Mouse (Mus musculus): ENCODE results near the gene Naa15.
A peak's percentile ranks its signal among the peaks of the same experiment; 100 is the strongest.
"Not testable (repeated sequence)": the region's sequence is repeated elsewhere in the genome, so short reads cannot be mapped to it uniquely, and the experiment has no call there.

The Naa15 gene

DNA sequence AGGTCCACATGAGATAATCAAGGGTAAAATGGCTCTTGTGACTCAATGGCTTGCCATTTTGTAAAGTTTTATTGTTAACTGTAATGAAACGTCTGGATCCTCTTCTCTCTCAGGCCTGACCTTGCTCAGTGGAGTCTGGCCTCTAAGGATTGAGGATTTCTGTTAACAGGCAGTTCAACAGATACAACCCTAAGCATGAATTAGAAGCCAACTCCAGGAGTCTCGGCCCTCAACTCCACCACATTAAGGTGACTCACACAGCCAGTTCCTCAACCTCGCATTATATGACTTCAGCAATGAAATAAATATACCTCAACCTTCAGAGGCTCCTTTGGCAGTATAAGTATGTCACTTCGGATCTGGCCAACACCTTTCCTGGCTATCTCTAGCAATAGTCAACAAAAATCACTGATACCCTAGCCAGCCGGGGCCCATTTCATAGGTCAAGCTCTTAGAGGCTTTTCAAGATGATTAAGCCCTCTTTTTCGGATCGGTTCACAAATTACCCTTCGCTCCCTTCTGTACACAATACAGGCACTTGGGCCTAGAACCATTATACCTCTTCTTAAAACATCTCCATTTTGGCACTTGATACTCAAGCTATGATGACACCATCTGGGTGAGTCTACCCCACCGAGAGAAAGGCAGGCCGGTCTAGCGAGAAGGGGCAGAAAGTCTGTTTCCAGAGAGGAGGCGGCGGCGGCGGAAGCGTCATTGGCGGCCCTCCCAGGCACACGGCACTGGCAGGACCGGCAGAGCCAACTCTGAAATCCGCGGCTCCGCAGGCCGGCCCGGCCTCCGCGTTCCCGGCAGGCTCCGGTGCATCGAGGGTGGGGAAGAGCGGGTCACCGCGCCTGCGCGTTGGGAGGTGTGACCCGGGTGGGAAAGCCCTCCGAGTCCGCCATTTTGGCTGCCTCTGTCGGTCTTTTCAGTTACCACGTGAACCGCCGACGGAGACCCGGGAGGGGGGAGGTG is at the start of gene Naa15:
TSS of gene Naa15 (plus strand) at position 51 of the 975 bp plus-strand sequence.
- peak; percentile 93 for DNase-seq (ENCODE audit: low read depth, low spot score)

DNA sequence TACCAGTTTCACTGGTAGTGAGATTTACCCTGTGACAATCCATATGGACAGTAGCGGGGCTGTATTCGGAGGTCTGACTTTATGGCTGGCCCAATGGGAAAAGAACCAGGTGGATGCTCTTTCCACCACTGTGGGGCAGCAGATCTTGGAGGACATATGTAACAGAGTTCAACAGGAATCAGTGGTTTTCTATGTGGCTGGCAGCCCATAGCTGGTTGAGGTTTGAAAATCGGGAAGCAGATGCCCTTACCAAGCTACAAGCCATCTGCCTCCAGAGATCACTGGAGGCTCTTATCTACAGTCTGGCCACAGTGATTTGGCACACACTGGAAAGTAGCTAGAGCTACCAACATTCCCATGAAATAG is 49.4 kb upstream of the Naa15 start:
- no peak for DNase-seq (ENCODE audit: low read depth, low spot score)

DNA sequence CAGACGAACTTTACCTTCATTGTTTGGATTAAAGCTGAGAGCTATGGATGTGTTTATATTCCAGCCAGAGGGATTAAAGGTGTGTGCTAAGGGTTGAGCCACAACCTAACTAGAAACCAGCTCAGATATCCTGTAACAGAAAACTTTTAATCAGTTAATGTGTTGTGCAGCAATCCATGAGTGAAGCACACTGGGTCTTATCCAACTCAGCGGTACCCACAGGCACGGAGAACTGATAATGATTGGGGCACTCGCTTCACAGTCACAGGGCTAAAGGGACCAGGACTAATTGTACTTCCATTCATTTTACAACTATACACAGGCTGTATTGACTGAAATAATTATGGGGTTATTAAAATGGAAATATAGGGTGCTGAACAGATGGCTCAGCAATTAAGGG is 48.0 kb upstream of the Naa15 start:
- DNase-seq (ENCODE audit: low read depth, low spot score) = no peak

DNA sequence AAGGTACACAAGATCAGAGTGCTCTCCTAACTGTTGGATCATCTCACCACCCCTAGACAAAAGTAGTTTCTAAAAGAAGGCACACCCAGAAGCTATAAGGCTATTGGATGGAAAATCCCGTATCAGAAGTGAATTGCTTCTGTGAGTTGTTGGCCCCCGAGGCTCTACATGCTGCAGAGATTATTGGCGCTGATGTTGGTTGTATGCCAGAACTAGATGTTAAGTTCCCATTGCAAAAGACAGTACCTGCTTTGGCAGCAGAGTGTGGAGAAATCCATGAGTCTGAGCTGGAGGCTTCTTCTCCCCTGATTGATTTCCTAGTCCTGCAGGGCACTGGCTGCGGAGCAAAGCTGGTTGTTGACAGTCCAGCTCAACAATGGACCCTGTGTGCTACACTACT is 46.9 kb upstream of the Naa15 start:
- no peak for DNase-seq (ENCODE audit: low read depth, low spot score)

DNA sequence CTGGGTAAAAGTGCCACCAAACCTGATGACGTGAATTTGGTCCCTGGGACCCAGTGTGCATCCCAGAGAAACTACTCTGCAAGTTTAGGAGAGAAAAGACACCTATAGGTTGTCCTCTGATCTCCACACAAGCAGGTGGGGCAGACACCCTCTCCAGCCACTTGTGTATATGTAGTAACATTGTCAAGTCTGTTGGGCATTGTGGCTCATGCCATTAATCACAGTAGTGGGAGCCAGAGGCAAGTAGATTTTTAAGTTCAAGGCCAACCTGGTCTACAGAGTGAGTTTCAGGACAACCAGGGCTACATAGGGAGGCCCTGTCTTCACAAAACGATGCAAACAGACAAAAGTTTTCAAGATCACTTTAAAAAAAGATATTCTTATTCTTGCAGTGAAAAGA is 43.1 kb upstream of the Naa15 start:
- no peak for DNase-seq (ENCODE audit: low read depth, low spot score)

DNA sequence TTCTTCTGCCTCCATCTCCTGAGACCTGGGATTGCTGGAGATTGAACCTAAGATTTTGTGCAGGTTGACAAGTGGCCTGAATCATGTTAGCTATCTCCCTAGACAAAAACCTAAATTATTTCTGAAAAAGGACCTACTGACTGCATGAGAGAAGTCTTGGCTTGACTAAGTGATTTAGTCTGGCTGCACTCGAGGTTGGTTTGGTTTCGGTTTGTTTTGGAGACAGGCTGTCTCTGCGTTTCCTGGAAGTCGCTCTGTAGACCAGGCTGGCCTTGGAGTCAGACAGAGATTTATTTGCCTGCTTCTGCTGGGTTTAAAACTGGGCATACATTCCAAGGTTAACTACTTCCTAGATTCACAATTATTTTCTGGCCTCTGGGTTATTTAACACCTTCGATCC is 42.1 kb upstream of the Naa15 start:
- DNase-seq (ENCODE audit: low read depth, low spot score) = no peak

DNA sequence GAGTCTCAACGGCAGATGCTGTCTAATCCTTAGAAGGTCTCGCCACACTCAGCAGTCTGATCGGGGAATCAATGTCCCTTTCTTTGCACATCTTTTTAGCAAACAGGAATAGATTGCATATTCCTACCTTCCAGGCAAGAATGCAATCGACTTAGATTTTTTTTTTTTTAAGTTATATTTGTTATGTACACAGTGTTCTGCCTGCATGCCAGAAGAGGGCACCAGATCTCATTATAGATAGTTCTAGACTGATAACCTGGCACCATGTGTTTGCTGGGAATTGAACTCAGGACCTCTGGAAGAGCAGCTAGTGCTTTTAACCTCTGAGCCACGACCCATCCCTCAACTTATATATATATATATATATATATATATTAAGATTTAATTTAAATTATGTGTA is 41.4 kb upstream of the Naa15 start:
- DNase-seq (ENCODE audit: low read depth, low spot score) = no peak

DNA sequence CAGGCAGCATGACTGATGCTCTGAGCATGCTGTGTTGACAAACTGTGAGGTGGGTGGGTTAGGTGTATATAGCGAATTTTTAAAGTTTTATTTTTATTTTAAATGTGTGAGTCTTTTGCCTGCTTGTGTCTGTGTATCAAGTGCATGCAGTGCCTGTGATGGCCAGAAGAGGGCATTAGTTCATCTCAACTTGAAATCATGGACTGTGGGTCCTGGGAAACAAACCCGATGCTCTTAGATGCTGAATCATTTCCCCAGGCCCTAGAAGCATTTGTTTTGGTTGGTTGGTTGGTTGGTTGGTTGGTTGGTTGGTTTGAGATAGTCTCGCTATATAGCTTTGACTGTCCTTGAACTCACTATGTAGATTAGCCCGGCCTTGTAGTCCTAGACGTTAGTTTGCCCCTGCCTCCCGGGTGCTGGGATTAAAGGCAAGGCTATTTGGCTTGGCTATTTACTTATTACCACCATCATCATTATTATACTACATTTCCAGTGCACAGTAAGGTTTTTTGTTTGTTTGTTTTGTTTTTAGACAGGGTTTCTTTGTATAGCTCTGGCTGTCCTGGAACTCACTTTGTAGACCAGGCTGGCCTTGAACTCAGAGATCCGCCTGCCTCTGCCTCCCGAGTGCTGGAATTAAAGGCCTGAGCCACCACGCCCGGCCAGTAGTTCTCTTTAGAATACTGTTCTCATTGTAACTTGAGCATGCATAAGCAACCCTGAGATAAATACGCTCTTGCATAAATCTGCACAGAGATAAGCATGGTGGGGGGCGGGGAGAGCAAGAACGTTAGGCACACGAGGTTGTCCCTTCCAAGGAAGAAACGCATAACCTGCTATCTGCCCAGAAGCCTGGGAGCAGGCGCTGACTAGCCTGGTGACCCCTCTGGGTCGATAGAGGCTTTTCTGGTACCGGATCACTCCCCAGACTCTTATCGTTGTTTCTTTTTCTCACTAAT is 39.4 kb upstream of the Naa15 start:
- DNase-seq (ENCODE audit: low read depth, low spot score) = peak; percentile 52

DNA sequence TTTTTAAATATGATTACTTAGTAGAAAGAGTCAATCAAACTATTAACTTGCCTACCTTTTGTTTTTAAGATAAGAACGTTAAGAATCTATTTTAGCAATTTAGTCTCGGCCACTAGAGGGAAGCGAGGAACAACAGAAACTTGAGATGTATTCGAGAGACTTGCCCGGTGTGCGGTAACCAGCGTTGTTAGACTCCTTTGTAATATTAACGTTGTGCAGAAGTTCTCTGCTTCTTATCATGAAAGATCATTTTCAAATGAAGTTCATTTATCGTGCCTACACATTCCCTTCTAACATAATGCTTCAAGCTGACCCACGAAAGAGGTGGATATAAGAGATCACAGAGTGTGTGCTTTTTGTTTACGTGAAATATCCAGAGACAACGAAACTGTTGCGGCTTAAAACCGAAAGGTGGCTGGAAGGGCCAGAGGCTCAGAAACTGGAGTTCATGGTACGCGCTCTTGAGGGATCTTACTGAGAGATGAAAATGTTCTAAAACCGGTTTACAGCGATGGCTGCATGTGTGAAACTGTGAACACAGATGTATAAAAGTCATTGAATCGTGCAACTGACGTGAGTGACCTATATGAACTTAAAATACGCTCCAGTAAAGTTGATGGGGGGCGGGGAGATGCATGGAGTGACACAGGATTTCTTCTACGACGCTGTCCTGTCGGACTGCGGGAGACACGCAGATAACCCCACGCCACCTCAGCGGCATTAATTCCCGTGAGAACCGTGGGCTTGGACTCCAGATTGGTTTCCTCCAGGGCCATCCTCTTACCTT is 36.9 kb upstream of the Naa15 start:
- no peak for DNase-seq (ENCODE audit: low read depth, low spot score)

DNA sequence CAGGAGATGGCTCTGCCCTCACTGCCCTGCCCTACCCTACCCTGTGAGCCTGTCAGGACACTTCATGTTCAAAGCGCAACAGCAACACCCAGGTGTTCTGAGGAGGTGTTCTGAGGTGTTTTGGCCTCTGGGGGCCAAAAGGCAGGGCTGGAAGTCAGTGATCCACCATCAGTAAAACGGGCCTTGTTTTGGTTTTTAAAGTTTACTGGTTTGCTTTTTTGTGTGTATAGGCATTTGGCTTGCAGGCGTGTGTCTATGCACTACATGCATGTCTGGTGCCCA is 36.3 kb upstream of the Naa15 start:
- DNase-seq (ENCODE audit: low read depth, low spot score) = no peak

DNA sequence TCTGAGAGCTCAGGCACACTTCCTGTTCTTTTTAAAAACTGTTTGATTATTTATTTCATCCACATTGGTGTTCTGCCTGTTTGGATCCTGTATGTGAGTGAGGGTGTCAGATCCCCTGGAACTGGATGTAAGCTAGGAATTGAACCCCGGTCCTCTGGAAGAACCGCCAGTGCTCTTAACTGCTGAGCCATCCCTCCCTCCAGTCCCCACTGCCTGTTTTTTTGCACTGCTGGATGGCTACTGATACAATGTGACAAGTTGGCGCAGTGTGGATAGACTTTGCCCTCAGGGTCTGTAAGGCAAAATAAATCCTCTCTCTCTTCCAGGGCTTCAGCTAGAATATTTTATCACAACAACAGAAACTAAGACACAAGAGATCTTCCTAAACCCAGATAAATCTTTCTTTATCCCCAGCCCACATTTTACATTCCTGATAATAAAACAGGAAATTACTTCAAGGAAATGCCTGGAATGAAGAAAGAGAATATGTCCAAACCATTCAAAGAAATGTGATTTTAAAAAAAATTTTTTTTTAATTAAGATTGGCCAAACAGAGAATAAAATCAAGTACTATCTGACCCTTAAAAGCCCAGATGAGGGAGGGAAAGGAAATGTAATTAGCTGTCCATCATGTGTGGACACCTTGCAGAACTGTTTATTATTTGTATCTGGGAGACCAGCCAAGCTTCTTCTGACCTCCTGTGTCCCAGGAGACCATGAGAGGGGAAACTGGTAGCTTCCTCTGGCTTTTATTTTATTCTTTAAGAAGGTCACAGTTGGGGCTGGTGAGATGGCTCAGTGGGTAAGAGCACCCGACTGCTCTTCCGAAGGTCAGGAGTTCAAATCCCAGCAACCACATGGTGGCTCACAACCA is 34.9 kb upstream of the Naa15 start:
- DNase-seq (ENCODE audit: low read depth, low spot score) = no peak

DNA sequence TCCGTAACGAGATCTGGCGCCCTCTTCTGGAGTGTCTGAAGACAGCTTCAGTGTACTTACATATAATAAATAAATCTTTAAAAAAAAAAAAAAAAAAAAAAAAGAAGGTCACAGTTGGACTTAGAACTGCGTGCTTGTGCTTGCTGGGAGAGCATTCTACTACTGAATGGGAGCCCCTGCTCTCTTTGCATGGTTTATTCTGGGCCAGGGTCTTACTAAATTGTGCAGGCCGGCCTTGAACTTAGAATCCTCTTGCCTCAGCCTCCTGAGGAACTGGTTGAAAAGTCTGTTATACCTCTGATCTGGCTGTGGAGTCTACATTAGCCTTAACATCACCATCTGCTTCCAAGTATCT is 34.3 kb upstream of the Naa15 start:
- DNase-seq (ENCODE audit: low read depth, low spot score) = no peak

DNA sequence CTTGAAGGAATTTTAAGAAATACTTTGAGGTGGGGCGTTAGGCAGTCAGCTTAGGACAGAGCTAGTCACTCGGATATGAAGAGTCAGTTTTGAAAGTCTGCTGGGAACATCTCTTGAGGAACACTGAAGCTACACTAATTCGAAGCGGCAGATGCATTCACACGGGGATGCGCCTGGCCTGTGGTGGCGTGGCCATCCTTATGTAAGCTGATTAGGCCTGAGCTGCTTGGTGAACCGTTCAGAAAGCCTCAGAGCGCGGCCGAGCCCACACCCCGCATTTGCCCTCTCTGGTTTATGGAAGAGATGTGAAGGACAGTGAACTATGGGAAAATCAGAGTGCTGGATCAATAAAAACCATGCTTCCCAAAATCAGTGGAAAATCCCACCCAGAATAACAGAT is 31.5 kb upstream of the Naa15 start:
- DNase-seq (ENCODE audit: low read depth, low spot score) = peak; percentile 72

DNA sequence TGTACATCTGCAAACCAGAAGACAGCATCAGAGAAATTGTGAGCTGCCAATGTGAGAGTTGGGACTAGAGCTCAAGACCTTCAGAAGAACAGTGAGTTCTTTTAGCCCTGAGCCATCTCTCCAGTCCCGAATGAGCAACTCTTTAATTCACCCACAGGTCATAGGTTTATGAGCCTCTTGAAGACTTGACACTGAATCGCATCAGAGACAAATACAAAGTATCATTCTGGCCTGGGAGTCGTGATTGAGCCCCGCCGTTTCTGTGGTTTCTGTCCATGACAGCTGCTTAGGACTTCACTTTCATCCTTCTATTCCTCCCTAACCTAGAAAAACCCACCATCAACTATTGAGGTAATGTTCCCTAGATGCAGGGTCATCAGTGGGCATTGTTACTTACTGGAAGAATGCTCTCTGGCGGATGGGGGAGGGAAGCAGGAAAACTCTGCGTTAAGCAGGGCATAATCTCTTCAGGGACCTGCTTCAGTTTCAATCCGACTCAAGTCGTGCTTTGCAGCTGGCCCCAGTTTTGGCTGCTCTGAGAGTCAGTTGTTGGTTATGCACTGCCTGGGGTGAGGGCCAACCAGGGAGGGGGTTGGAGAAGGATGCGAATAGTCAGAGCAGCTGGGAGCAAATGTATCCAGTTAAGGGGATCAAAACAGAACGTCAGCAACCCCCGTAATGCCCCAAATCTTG is 28.4 kb upstream of the Naa15 start:
- no peak for DNase-seq (ENCODE audit: low read depth, low spot score)

DNA sequence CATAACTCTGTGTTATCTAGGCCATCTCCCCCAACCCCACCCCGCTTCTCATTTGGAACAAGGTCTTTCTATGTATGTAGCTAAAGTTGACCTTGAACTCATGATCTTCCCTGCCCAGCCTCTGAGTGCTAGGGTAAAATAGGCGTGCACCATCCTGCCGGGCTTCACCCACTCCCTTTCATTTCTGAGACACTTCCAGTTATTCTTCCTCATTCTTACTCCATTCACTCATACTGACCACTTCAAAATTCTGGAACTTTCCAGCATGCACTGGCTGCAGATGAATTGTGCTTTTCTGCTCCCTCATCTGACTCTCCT is 27.9 kb upstream of the Naa15 start:
- no peak for DNase-seq (ENCODE audit: low read depth, low spot score)

DNA sequence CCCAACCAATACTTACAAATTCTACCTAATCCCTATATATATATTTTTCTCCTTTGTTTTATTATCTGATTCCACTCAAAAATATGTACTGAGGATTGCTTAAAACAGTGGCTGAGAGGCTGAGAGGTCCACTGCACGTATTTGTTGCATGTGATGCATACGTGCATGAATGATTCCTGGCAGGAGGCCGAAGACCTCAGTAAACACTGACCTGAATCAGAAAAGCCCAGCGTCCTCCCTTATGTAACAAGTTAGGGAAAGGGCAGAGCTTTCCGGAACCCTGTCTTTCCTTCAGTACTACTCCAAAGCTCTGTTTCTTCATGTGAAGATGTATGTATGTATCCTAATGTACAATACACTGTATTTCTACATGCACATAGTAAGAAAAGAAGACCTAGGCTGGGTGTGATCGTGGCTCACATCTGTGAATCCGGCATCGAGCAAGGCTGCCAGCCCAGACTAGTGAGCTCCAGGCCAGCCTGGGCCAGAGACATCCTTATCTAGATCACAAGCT is 27.0 kb upstream of the Naa15 start:
- DNase-seq (ENCODE audit: low read depth, low spot score) = no peak

DNA sequence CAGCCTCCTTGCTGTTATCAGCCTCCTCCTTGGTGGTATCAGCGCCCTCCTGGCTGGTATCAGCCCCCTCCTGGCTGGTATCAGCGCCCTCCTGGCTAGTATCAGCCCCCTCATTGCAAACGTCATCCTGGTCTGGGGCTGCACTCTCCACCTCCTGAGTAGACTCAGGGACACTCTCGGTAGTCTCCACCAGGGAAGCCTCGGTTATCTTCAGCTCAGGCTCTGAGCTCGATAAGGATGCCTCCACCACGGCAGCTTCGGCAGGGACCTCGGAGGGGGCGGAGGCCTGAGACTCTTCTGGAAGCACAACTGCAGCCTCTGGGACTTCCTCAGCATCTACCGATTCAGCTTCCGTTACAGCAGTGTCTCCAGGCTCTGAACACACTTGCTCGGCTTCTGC is 26.0 kb upstream of the Naa15 start:
- DNase-seq (ENCODE audit: low read depth, low spot score) = no peak

DNA sequence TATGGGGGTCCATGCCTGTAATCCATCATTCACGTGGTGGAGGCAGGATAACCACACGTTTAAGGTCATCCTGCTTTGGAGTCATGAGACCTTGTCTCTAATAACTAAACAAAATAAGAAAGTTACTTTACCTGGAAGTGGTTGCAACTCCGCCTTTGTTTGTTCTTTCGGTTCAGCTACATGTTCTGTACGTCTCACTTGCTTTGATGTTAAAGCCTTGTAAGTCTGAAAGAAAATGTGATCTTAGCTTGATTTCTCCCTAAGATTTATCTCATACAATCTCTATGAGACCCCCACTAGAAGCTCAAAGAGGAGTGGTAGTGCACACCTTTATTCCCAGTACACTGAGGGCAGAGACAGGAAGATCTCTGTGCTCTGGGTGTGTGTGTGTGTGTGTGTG is 23.9 kb upstream of the Naa15 start:
- DNase-seq (ENCODE audit: low read depth, low spot score) = no peak

DNA sequence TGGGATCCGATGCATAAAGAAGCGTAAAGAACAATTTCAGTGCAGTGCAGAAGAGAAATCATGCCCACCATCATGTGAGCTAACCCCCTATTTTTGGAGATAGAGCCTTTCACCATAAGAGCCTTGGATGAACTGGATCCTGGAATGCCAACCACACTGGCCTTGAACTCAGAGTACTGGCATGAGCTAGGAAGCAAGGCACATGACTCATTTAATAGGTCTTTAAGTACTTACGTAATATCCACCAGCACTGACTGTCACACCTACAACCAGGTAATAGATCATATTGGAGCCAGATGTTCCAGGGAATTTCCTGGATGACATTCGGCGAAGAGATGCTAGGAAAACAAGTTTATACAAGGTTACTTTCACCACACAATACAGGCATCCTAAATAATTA is 23.4 kb upstream of the Naa15 start:
- DNase-seq (ENCODE audit: low read depth, low spot score) = no peak

DNA sequence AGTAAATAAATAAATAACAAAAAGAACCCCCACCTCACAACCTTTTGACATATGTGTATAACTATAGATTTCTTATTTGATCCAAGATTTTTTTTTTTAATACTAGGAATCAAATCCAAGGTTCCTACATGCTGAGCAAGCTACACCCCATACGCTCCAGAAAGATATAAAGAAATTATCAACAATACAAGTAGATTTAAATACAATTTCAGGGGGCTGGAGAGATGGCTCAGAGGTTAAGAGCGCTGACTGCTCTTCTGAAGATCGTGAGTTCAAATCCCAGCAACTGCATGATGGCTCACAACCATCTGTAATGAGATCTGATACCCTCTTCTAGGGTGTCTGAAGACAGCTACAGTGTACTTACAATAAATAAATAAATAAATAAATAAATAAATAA is 21.9 kb upstream of the Naa15 start:
- not testable (repeated sequence) for DNase-seq (ENCODE audit: low read depth, low spot score)

Measured in retina, postnatal 7 days (tissue).